Mouse (Mus musculus): ENCODE results near the gene Mgat3. TPM values are rescaled to one million over a fixed set of nuclear protein-coding genes. Genes with fewer than 3 reads are reported as not detected.

Mgat3 gene
- polyA plus RNA-seq (2017; shearing (Covaris generic)) = under 1 TPM in 1 of 2 experiments, not detected in 1; 0.53 TPM

DNA sequence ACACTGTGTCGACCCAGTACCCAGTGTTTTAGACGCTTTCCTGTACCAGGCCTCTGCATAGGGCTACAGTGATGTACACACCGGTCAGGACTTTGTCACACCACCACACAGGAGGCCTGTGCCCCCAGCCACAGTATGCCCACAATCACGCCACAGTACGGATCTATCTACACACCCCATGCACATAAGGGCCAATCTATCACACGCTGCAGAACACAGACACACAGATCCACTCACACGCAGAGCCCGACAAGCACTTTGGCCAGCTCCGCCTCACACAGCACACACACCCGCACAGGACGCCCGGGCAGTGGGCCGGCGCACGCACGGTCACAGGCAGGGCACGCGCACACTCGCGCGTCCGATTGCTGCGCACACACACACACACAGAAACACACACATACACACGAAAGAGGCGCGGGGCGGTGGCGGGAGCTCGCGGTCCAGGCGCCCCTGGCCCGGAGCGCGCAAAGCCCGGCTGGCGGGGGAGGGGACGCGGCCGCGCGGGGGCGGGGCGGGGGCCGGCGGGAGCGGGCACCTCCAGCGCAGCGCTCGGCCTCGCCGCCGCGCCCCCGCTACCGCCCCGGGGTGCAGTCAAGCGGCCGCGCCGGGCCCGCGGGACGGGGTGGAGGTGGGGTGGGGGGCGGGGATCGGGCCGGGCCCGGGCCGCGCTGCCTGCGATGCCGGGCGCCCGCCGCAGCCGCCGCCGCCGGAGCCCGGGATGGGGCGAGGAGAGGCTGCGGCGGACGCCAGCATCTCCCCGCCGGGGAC is at the start of gene Mgat3:
Mgat3 (plus strand) TSS at position 721 of the 771 bp plus-strand sequence.

DNA sequence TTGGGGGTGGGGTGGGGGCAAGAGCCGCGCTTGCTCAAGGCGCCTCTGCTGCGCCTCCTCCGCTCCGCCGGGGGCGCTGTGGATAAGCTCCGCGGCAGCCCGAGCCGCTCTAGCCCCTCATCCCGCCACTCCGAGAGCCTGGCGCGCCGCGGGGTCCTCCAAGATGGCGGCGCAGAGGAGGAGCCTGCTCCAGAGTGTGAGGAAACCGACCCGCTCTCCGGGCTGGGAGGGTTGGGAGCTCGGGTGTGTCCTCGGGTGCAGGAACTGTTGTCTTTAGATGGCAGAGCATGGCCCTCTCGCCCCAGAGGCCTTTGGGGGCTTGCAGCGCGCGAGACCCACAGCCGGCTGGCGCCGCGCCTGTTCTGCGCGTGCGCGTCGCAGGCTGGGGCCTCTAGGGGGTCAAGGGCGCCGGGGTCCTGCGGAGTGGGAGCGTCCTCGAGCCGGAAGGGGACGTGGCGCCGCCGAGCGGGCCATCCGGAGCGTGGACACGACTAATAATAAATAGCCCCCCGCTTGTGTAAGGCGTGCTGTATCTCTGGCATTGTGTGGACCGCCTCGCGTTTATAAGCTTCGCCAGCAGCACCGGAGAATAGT is 40.4 kb upstream of the Mgat3 start, which contains the start of gene Tab1:
Tab1 (plus strand) TSS at position 135 of the 594 bp plus-strand sequence.

DNA sequence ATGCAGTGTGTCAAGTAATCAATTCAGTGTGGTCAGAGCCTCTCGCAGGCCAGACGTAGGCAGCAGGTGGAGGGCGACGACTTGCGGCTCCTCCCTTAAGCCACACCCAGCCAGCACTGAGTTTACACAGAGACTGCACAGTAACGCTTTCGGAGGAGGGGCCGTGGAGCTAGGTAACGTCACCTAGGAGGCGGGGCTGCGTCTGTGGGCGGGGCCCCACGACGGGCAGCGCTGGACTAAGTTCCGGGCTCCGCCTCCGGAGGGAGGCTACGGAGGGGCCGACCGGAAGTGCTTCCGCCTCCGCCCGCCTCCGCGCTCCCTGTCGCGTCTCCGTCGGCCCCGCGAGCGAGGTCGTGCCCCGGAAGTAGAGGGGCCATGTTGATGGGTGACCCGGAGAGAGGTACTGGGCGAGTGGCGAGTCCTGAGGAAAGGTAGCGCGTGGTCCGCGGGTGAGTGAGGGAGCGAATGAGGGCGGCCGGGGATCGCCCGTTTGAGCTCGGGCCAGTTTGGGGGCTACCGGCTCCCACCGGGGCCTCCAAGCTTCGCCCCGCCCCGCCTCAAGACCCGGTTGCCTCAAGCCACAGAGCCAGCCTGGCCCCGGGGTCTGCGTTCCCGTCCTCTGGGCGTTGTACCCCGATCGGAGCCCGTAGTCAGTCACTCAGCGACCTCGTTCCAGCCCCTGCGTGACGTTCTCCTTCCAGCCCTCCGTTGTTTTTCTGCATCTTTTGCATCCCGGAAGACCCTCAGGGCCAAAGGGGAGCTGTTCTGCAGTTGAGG is 60.4 kb downstream of the Mgat3 start, which contains the start of gene Mief1:
Mief1 (plus strand) TSS at position 286 of the 777 bp plus-strand sequence.

DNA sequence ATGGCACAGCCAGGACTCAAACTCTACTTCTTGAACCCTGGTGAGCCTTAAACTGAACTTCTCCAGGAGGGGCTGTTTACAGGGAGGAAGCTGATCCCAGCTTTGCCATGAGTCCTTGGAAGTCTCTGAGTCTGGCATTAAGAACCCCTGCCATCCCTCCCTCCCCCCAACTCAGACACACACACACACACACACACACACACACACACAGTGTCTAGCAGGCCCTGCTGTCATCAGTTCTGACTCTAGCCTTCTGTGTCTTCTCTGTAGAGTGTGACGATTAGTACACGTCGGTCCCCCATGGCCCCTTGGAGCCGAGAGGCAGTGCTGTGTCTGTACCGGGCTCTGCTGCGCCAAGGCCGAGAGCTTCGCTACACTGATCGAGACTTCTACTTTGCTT is 62.0 kb downstream of the Mgat3 start, which contains the start of gene AC140267.1:
AC140267.1 (plus strand) TSS at position 301 of the 400 bp plus-strand sequence.

DNA sequence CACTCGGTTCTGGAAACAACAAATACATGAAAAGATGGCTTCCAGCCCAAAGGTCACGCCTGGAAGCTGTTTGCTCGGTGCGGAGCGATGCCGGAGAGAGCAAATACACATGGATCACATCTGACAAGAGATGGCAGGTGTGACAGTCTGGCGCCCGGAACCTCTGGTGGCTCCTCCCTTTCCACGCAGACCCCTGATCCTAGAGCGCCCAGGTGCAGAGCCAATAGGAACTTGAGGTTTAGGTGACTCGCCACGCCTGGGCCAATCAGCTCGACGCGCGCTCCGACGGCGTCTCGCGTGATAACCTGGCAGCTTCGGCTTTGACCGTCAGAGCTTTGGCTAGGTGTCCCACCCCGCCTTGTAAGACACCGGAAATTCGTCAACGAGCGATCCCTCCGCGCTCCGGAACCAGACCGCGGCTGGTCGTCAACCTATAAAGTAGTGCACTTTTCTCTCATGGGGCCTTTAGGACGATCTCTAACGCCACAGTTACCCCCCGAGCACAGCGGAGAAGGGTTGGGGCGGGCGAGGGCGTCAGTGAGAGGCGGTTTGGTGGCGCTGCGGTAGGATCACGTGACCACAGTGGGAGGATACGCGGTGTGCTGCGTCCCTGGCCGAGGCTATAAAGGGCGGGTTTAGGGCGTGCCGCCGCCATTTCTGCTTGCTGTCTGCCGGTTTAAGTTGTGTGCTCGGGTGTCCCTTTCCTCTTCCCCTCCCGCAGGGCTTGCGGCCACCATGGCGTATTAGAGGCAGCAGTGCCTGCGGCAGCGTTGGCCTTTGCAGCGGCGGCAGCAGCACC is 81.5 kb downstream of the Mgat3 start, which contains the start of gene Atf4:
Atf4 (plus strand) TSS at position 338 of the 799 bp plus-strand sequence.

DNA sequence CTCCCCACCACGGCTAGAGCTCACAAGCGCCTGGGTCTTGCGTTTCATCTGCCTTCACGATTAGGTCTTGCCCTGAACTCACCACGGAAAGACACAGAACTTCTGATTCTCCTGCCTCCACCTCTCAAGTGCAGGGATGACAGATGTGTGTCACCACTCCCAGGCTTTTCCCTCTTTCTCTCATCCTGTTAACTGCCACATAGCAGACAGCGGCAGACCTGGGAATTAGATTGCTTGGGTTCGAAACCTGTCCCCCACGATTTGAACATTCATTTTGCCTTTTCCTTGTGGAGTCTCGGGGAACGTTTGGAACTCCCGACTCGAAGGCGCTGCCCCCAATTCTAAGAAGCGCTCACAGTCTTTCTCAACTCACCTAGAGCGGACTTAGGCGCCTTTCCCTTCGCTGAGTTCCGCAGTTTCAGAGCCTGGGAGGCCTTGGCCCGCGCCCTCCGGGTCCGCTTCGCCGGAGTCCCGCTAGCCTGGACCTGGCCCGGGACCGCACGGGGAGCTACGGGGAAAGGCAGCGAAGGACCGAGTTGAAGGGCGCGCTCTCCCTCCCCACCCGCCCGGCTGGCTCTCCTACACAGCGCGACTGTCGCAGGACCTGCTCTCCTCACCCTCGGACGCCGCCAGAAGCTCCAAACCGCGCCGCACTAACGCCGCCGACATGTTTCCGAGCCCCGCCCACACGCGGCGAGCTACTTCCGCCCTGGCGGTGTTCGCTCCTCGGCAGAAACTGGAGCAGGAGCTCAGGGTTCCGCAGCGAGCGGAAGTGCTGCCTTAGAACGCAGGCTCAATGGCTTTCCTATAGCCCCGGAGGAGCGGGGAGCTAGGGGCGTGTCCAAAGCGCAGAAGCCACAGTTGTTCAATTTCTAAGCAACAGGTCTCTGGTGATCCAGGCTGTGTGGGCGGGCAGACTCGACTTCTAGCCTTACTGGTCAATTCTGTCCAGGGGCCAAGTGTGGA is 90.4 kb downstream of the Mgat3 start, which contains the start of gene Rps19bp1:
Rps19bp1 (minus strand) TSS at position 706 of the 966 bp plus-strand sequence.

Other genes with a start within 250 kb of the Mgat3 start
- gene Cbx7, start 202.6 kb upstream of the Mgat3 start, polyA plus RNA-seq (2017; shearing (Covaris generic)) = 100 to 1,000 TPM; 154 to 175 TPM
- gene Pdgfb, start 158.7 kb upstream of the Mgat3 start, polyA plus RNA-seq (2017; shearing (Covaris generic)) = 1 to 10 TPM in 1 of 2 experiments, under 1 TPM in 1; 0.78 to 1.7 TPM
- 1 to 10 TPM in 1 of 2 experiments, under 1 TPM in 1; 0.70 to 1.8 TPM for gene Syngr1, start 82.4 kb upstream of the Mgat3 start, polyA plus RNA-seq (2017; shearing (Covaris generic))
- gene Rpl3, start 81.9 kb upstream of the Mgat3 start, polyA plus RNA-seq (2017; shearing (Covaris generic)) = 1,000 to 10,000 TPM; 1,312 to 1,444 TPM
- 10 to 100 TPM; 17.9 to 26.1 TPM for gene Tab1, start 40.6 kb upstream of the Mgat3 start, polyA plus RNA-seq (2017; shearing (Covaris generic))
- gene Mief1, start 60.3 kb downstream of the Mgat3 start, polyA plus RNA-seq (2017; shearing (Covaris generic)) = 10 to 100 TPM; 22.4 to 34.6 TPM
- gene AC140267.1, start 62.1 kb downstream of the Mgat3 start, polyA plus RNA-seq (2017; shearing (Covaris generic)) = not detected
- 100 to 1,000 TPM; 105 to 125 TPM for gene Atf4, start 81.5 kb downstream of the Mgat3 start, polyA plus RNA-seq (2017; shearing (Covaris generic))
- gene Rps19bp1, start 90.6 kb downstream of the Mgat3 start, polyA plus RNA-seq (2017; shearing (Covaris generic)) = 10 to 100 TPM; 35.3 to 35.5 TPM
- gene Cacna1i, start 113.5 kb downstream of the Mgat3 start, polyA plus RNA-seq (2017; shearing (Covaris generic)) = under 1 TPM; 0.40 to 0.49 TPM

Measured in inflammation-experienced regulatory T-cells (primary cell).